7 mouse cellular contexts compared by ENCODE assay signal in the genomic region with DNA sequence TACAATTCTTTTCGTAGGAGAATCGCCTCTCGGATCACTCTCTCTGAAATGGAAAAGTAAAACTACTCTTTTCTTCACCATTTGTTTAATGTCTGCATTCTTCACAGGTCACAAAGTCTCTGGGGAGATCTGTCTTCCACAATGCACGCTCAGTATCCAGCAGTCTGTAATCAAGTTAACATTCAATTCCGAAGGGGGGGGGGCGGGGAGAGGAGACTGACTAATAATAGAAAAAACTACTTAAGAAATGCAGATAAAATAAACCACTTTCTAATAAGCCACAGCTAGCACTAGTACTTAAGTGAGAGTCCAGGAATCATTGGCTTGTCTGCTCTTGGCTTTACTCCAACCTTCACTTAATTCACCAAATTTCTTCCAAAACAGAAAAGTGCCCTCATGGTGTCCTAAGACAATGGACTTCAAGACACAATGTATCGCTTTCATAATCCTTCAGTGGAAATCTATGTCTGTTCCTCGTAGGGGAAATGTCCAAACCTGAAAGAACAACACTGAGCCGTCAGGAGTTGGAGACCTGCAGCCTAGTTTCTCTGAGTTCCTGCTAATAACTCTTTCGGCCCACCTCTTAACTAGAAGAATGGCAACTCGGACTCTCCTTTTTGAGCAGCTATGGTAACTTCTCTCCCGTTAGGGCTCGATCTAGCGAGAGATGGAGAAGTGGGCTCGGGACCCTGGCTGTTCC. TPM values are rescaled to one million over a fixed set of nuclear protein-coding genes. Genes with fewer than 3 reads are reported as not detected.
DNase-seq lines count a peak whose midpoint lies in the region; ATAC-seq and TF ChIP-seq lines count a peak whose summit lies in the region.

No protein-coding gene starts in this region.

- peak overlapping the region; percentile 39 for H3K4me2 ChIP-seq in neural tube, embryonic 11.5 days (ENCODE audit: low read depth)
- peak overlapping the region; percentile 64 for H3K4me2 ChIP-seq in embryonic facial prominence, embryonic 14.5 days (ENCODE audit: low read depth, low read length)
- peak overlapping the region; percentile 75 for H3K4me2 ChIP-seq in intestine, postnatal 0 days (replicated peaks; ENCODE audit: low read depth)
- peak overlapping the region; percentile 69 for H3K4me2 ChIP-seq in neural tube, embryonic 15.5 days

- intact Hi-C loops in left cerebral cortex, postnatal 36 days (cut with DNase I), result loop anchor here (5.0 to 10.0 kb wide), 3 partner anchors 70 to 312 kb away; a partner anchor contains a TSS

- H3K9ac ChIP-seq in neural tube, embryonic 11.5 days (ENCODE audit: low read length), result peak overlapping the region; percentile 90
- peak overlapping the region; percentile 95 for H3K9ac ChIP-seq in embryonic facial prominence, embryonic 14.5 days (ENCODE audit: low read depth, low read length)
- H3K9ac ChIP-seq in intestine, postnatal 0 days (ENCODE audit: low read depth, low read length), result peak overlapping the region; percentile 98
- H3K9ac ChIP-seq in neural tube, embryonic 15.5 days (replicated peaks), result peak overlapping the region; percentile 88

- H3K27me3 ChIP-seq in neural tube, embryonic 11.5 days (ENCODE audit: control insufficient read depth, insufficient read depth, low read length), result no peaks in the 10 kb centered on the region
- no peaks in the 10 kb centered on the region for H3K27me3 ChIP-seq in embryonic facial prominence, embryonic 14.5 days (replicated peaks; ENCODE audit: control insufficient read depth, insufficient read depth, low read length)
- H3K27me3 ChIP-seq in intestine, postnatal 0 days (replicated peaks; ENCODE audit: control insufficient read depth, insufficient read depth, low read length), result no peaks in the 10 kb centered on the region
- H3K27me3 ChIP-seq in neural tube, embryonic 15.5 days (replicated peaks), result no peaks in the 10 kb centered on the region

- no peaks in the 10 kb centered on the region; the same call in 1 of the 2 replicates for H3K4me1 ChIP-seq in neural tube, embryonic 11.5 days (ENCODE audit: control insufficient read depth, insufficient read depth, low read length)
- H3K4me1 ChIP-seq in embryonic facial prominence, embryonic 14.5 days (ENCODE audit: control insufficient read depth, insufficient read depth, low read length), result peaks cover 16% of the 10 kb centered on the region
- peaks cover 5% of the 10 kb centered on the region; the same call in 1 of the 2 replicates for H3K4me1 ChIP-seq in intestine, postnatal 0 days (replicated peaks; ENCODE audit: control insufficient read depth, insufficient read depth, low read length)
- peaks cover 31% of the 10 kb centered on the region for H3K4me1 ChIP-seq in neural tube, embryonic 15.5 days

- ATAC-seq in neural tube, embryonic 11.5 days (ENCODE audit: insufficient read depth, low FRiP score, low TSS enrichment), result peak; percentile 8; the same call in 1 of the 2 replicates
- ATAC-seq in embryonic facial prominence, embryonic 14.5 days (ENCODE audit: low read depth), result no peak
- peak; percentile 16; the same call in 1 of the 2 replicates for ATAC-seq in intestine, postnatal 0 days
- peak; percentile 1; the same call in 1 of the 2 replicates for ATAC-seq in neural tube, embryonic 15.5 days (ENCODE audit: low FRiP score)

- no peaks in the 10 kb centered on the region for H3K9me3 ChIP-seq in neural tube, embryonic 11.5 days (ENCODE audit: control insufficient read depth, low read length)
- no peaks in the 10 kb centered on the region for H3K9me3 ChIP-seq in embryonic facial prominence, embryonic 14.5 days (ENCODE audit: control insufficient read depth, low read length)
- no peaks in the 10 kb centered on the region for H3K9me3 ChIP-seq in intestine, postnatal 0 days (ENCODE audit: control insufficient read depth)
- no peaks in the 10 kb centered on the region for H3K9me3 ChIP-seq in neural tube, embryonic 15.5 days (replicated peaks)

- no peaks in the 10 kb centered on the region for H3K36me3 ChIP-seq in neural tube, embryonic 11.5 days (ENCODE audit: control insufficient read depth, insufficient read depth, low read length)
- H3K36me3 ChIP-seq in embryonic facial prominence, embryonic 14.5 days (ENCODE audit: control insufficient read depth, insufficient read depth, low read length), result peaks cover 13% of the 10 kb centered on the region
- H3K36me3 ChIP-seq in intestine, postnatal 0 days (ENCODE audit: control insufficient read depth, insufficient read depth), result 0 out of 2 replicates have a peak, but pooled peaks cover 7% of the 10 kb centered on the region
- no peaks in the 10 kb centered on the region for H3K36me3 ChIP-seq in neural tube, embryonic 15.5 days

- TF ChIP-seq CTCF in intestine, postnatal 0 days (IDR thresholded peaks at IDR 0.05; ENCODE audit: low read depth), result no peak

- H3K27ac ChIP-seq in neural tube, embryonic 11.5 days (ENCODE audit: low read depth, low read length), result peak overlapping the region; percentile 88
- peak overlapping the region; percentile 96 for H3K27ac ChIP-seq in embryonic facial prominence, embryonic 14.5 days (replicated peaks; ENCODE audit: low read depth, low read length)
- H3K27ac ChIP-seq in intestine, postnatal 0 days (ENCODE audit: low read depth, low read length), result peak overlapping the region; percentile 92
- peak overlapping the region; percentile 96 for H3K27ac ChIP-seq in neural tube, embryonic 15.5 days (replicated peaks)

- WGBS in neural tube, embryonic 11.5 days, result 19% methylated on average over 15 of the region's 15 CpGs
- 7% methylated on average over 15 of the region's 15 CpGs for WGBS in embryonic facial prominence, embryonic 14.5 days
- 9% methylated on average over 15 of the region's 15 CpGs for WGBS in intestine, postnatal 0 days
- 11% methylated on average over 15 of the region's 15 CpGs for WGBS in neural tube, embryonic 15.5 days

- no peak for DNase-seq in neural tube, embryonic 11.5 days (ENCODE audit: low spot score)
- DNase-seq in neural tube, embryonic 10.5 days (ENCODE audit: extremely low spot score, low spot score), result no peak
- DNase-seq in embryonic facial prominence, embryonic 14.5 days (ENCODE audit: low spot score), result peak; percentile 17
- DNase-seq in left cerebral cortex, postnatal 36 days (ENCODE audit: low spot score in 2 of 2), result no peak
- DNase-seq in thymus, postnatal 10 days (ENCODE audit: low spot score in 2 of 2), result no peak

- H3K4me3 ChIP-seq in neural tube, embryonic 11.5 days (ENCODE audit: low read depth, low read length), result peak overlapping the region; percentile 76
- peak overlapping the region; percentile 77 for H3K4me3 ChIP-seq in embryonic facial prominence, embryonic 14.5 days (ENCODE audit: low read depth, low read length)
- H3K4me3 ChIP-seq in intestine, postnatal 0 days (ENCODE audit: low read depth, low read length), result peak overlapping the region; percentile 93
- H3K4me3 ChIP-seq in neural tube, embryonic 15.5 days (replicated peaks), result peak overlapping the region; percentile 94

RNA-seq across cellular contexts. Expression of a gene that starts 0.8 kb away (rescaled TPM):
- polyA plus RNA-seq in neural tube, embryonic 11.5 days (2014; fragmentation: Nextera tagmentation; extraction: Ambion mirVana), result 33.8 and 37.1 TPM in 2 replicates
- 38.4 and 43.3 TPM in 2 replicates for polyA plus RNA-seq in embryonic facial prominence, embryonic 14.5 days (2014; fragmentation: Nextera tagmentation; extraction: Ambion mirVana)
- 13.0 and 13.7 TPM in 2 replicates for polyA plus RNA-seq in intestine, postnatal 0 days (2015; fragmentation: Nextera tagmentation; extraction: Ambion mirVana)
- 21.0 and 24.4 TPM in 2 replicates for polyA plus RNA-seq in neural tube, embryonic 15.5 days (2015; fragmentation: Nextera tagmentation; extraction: Ambion mirVana)
- 10 to 100 TPM; 13.6 to 16.0 TPM for total RNA-seq in left cerebral cortex, postnatal 36 days (2021)
